Mouse (Mus musculus): ENCODE results near the gene Cnksr1. TPM values are rescaled to one million over a fixed set of nuclear protein-coding genes. Genes with fewer than 3 reads are reported as not detected.

Cnksr1 gene
- polyA plus RNA-seq, 1 experiment, result 15.8 TPM

- no peak overlapping the region for H3K4me3 ChIP-seq (replicated peaks; ENCODE audit: extremely low read depth, low read depth, low read length)
- DNase-seq, result no peak
- TF ChIP-seq POLR2A (IDR thresholded peaks at IDR 0.05; ENCODE audit: borderline replicate concordance, extremely low read depth, low read depth, low read length) (no peak), CTCF (IDR thresholded peaks at IDR 0.05; ENCODE audit: insufficient read depth, low read length) (no peak)
- WGBS, result 96% methylated on average over 1 of the region's 1 CpGs
- H3K4me1 ChIP-seq (ENCODE audit: control insufficient read depth, insufficient read depth, low read length), result no peaks in the 10 kb centered on the region; the same call in 1 of the 2 replicates
Observed at GRCm38 (mm10) chr4:134181112-134181511, 57.1 kb downstream of the Cnksr1 start.

Other genes with a start within 250 kb of the Cnksr1 start
- 21.6 and 28.4 TPM in 2 replicates for gene Dhdds, start 237.5 kb downstream of the Cnksr1 start, polyA plus RNA-seq (2012; rRNA removed)
- 0.06 TPM in 1 of 2 replicates, not detected in the other for gene Lin28a, start 219.6 kb downstream of the Cnksr1 start, polyA plus RNA-seq (2012; rRNA removed)
- gene Zfp683, start 184.6 kb downstream of the Cnksr1 start, polyA plus RNA-seq (2012; rRNA removed), result 0.27 and 0.58 TPM in 2 replicates
- 7.2 and 14.7 TPM in 2 replicates for gene Crybg2, start 177.6 kb downstream of the Cnksr1 start, polyA plus RNA-seq (2012; rRNA removed)
- gene Cd52, start 143.3 kb downstream of the Cnksr1 start, polyA plus RNA-seq (2012; rRNA removed), result 52.8 and 76.5 TPM in 2 replicates
- gene Ubxn11, start 135.8 kb downstream of the Cnksr1 start, polyA plus RNA-seq (2012; rRNA removed), result 28.8 and 30.0 TPM in 2 replicates
- 654 and 703 TPM in 2 replicates for gene Sh3bgrl3, start 109.6 kb downstream of the Cnksr1 start, polyA plus RNA-seq (2012; rRNA removed)
- 17.1 and 30.2 TPM in 2 replicates for gene Cep85, start 51.3 kb downstream of the Cnksr1 start, polyA plus RNA-seq (2012; rRNA removed)
- not detected in 2 replicates for gene Gm7534, start 35.4 kb downstream of the Cnksr1 start, polyA plus RNA-seq (2012; rRNA removed)
- gene Catsper4, start 11.0 kb downstream of the Cnksr1 start, polyA plus RNA-seq (2012; rRNA removed), result 0.20 and 0.31 TPM in 2 replicates
- not detected in 2 replicates for gene E130218I03Rik, start 5.3 kb upstream of the Cnksr1 start, polyA plus RNA-seq (2012; rRNA removed)
- gene Zfp593, start 7.2 kb upstream of the Cnksr1 start, polyA plus RNA-seq (2012; rRNA removed), result 7.2 and 7.5 TPM in 2 replicates
- not detected in 2 replicates for gene Gm30191, start 8.5 kb upstream of the Cnksr1 start, polyA plus RNA-seq (2012; rRNA removed)
- gene Grrp1, start 15.7 kb upstream of the Cnksr1 start, polyA plus RNA-seq (2012; rRNA removed), result 37.9 and 61.1 TPM in 2 replicates
- gene Pdik1l, start 49.5 kb upstream of the Cnksr1 start, polyA plus RNA-seq (2012; rRNA removed), result 2.3 and 4.3 TPM in 2 replicates
- 2.0 and 4.6 TPM in 2 replicates for gene Trim63, start 76.7 kb upstream of the Cnksr1 start, polyA plus RNA-seq (2012; rRNA removed)
- 0.41 and 0.51 TPM in 2 replicates for gene Slc30a2, start 104.8 kb upstream of the Cnksr1 start, polyA plus RNA-seq (2012; rRNA removed)
- gene Extl1, start 145.5 kb upstream of the Cnksr1 start, polyA plus RNA-seq (2012; rRNA removed), result 1.9 and 3.7 TPM in 2 replicates
- 35.6 and 41.0 TPM in 2 replicates for gene Pafah2, start 157.9 kb upstream of the Cnksr1 start, polyA plus RNA-seq (2012; rRNA removed)
- gene Stmn1, start 229.9 kb upstream of the Cnksr1 start, polyA plus RNA-seq (2012; rRNA removed), result 18.8 and 38.6 TPM in 2 replicates